Mouse (Mus musculus) embryo, embryonic 11 days (tissue): ENCODE measurements at regions not wholly inside any gene's neighbourhood (a gene's known extent, or its start where the extent isn't known, plus 50 kb on each side); places are given as distances from the start of the nearest gene placed in this dataset.
"Not testable (repeated sequence)": the region's sequence is repeated elsewhere in the genome, so short reads cannot be mapped to it uniquely, and the experiment has no call there.

ENCODE experiments used
- DNase-seq: peaks from one replicate; pipeline ENCODE4 v3.0.0-alpha.2; 2015

DNA sequence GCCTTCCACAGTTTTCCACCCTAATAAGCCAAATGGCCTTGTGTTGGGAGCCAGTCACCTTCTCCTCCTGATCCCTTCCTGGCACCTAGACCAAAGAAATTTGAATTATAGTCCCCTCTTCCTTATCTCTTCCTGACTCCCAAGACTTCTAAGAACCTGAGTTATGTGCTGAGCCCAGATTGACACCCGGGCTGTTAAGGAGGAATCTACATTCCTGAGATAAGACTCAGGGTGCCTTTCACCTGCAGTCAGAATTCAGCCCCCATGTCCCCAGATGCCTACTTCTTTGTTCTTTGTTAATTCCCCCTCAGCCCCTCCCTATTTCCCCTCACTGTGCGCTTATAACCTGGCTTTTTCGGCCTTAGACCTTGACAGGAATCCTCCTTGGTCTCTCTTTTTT lies 1531.6 kb upstream of the B3galt2 start:
- not testable (repeated sequence) for DNase-seq

- no peak for DNase-seq
Observed at GRCm38 (mm10) chr1:142157310-142157709, 1483.2 kb upstream of the B3galt2 start.

- DNase-seq: no peak
Observed at GRCm38 (mm10) chr1:142159481-142159880, 1481.0 kb upstream of the B3galt2 start.

DNA sequence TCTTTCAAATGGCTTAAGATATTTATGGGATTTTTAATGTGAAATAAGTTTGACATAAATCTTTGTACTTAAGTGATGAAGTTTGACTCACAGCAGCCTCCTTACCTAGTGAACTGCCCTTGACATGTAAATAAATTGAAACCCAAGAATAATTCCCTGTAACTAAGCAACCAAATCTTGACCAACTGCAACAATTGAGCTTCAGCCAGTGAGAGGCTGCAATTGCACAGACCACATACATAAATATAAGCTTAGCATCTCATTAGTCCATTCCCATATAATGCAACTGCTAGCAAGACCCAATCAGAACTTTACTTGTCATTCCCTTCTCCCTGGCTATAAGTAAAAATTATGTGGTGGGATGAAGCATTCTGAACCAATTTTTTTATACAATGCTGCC lies 1473.5 kb upstream of the B3galt2 start:
- DNase-seq: peak; percentile 9

DNA sequence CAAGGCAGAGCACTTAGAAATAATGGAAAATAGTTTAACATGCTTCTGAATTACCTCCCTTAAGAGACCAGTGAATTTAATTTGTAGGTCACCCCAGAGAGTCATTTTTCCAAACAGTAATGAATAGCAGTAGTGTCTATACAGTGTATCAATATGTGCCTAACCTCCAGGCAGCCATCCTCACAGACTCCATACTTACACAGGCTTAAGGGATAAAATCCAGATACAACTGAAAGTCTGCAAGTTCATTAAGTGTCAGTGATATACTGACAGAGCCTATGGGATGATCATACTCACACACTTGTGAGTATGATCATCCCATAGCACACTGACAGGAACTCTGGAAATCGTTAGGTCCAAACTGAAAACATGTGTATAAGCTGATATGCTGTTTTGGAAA lies 1469.3 kb upstream of the B3galt2 start:
- DNase-seq: no peak

GRCm38 (mm10) chr1:142214778-142215177 lies 1425.7 kb upstream of the B3galt2 start:
- DNase-seq: no peak
